Mouse (Mus musculus) monocyte, adult 5-6 weeks (primary cell): ENCODE data around the gene Rhbdf2. TPM values are rescaled to one million over a fixed set of nuclear protein-coding genes. Genes with fewer than 3 reads are reported as not detected.
A peak's percentile ranks its signal among the peaks of the same experiment; 100 is the strongest.

Experiments
- ATAC-seq: fragments of 153-309, 156-312 bp; replicated peaks from 2 replicates; pipeline ENCODE4 v1.8.0; 2017; ENCODE audit warnings: mild to moderate bottlenecking; ENCODE audit not compliant: low TSS enrichment, insufficient number of reproducible peaks, severe bottlenecking, poor library complexity, low FRiP score
- total RNA-seq: library from RNA; stranded (forward); fragments of 200-1000, 200-491, 200-594 nt; gene quantifications from 3 replicates; pipeline ENCODE4 v1.2.3, GENCODE M21; 2017

Rhbdf2 gene
- total RNA-seq, 1 experiment from 2014 or later = 16.7 TPM

- no peak for ATAC-seq
Observed at GRCm38 (mm10) chr11:116602043-116602442, 24.8 kb downstream of the Rhbdf2 start.

DNA sequence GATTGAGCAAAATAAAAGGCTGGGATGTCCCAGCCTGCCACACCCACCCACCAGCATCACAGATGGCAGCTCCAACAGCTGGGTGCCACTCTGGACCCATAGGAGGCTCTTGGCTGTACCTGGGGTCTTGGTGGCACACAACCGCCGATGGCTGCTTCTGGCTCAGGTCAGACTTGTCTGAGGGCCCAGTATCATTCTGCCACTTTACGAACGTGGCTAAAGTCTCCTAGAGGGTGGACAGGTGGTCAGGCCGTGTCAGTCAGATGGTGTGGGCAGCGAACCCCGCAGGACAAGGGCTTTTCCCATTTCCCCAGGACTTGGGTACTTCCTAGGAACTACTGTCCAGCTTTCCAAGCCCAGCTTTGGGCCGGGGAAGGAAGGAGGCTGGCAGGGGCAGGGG is 25.7 kb downstream of the Rhbdf2 start:
- ATAC-seq = no peak

- ATAC-seq = no peak
Observed at GRCm38 (mm10) chr11:116599230-116599629, 27.6 kb downstream of the Rhbdf2 start.

DNA sequence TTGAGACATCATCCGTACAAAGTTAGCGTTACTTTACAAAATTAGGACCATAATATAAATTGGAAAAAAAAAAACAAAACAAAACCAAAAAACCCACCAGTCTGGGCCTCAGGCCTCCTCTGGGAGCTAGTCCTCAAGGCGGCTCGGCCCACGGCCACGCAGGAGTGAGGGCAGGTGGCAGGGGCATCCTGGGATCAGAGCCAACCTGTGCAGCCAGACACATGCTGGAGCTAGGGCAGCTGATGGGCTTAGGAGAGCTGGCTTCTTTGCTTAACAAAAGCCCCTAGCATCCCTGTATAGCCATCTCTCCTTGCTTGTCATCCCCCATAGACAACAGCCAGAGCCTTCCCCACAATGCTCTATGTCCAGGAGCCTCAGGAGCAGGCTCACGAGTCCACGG is 28.6 kb downstream of the Rhbdf2 start:
- ATAC-seq = no peak

- no peak for ATAC-seq
Observed at GRCm38 (mm10) chr11:116596766-116597165, 30.1 kb downstream of the Rhbdf2 start.

DNA sequence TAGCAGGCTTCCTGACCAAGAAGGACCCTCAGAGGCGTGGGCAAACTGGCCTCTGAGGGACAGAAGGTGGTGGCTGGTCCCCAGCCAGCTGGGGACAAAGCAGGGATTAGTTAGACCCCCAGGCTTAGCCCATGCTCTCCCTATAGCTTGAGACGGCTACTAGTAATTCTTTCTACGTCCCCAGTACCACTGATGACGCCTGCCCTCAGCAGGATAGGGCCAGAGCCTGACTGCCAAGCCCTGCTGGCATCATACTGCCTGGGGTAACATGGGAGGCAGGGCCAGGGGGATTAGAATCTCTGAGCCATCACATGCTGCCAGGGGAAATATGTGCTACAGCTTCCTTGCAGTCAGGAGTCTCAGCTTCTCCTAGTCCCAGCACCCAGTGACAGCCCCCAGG is 33.5 kb downstream of the Rhbdf2 start:
- ATAC-seq = no peak

DNA sequence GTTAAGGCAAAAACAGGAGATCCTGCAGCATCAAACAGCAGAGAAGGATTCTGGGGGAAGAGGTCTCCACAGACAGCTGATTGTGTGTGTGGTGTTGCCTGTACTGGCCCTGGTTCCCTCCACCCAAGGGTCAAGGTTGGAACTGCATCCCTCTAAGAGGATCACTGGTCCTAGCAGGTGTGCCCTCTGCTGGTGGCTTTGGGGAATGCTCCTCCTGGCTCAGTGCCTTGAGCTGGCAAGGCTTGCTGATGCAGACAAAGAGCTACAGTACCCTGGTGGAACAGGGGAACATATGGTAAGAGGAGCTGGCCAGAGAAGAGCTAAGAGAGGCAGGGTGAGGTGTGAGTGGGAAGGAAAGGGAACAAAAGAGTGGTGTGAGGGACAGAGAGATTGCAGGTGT is 34.4 kb downstream of the Rhbdf2 start:
- ATAC-seq = peak; percentile 93

DNA sequence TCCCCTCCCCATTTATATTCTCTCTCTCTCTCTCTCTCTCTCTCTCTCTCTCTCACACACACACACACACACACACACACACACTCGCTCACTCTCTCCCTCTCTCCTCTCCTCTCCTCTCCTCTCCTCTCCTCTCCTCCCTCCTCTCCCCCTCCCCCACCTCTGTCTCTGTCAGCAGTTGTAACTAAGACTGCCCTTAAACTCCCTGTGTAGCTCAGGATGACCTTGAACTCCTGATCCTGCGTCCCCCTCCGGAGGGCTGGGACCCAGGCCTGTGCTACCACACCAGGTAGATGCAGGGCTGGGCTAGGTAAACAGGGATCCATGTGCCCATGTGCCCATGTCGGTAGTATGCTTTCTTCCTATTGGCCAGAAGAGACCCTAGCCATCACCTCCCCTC is 35.2 kb downstream of the Rhbdf2 start:
- no peak for ATAC-seq

- no peak for ATAC-seq
Observed at GRCm38 (mm10) chr11:116589574-116589973, 37.2 kb downstream of the Rhbdf2 start.

GRCm38 (mm10) chr11:116589020-116589531 is 37.7 kb downstream of the Rhbdf2 start:
- ATAC-seq = no peak

- ATAC-seq = peak; percentile 84
Observed at GRCm38 (mm10) chr11:116586801-116587631, 39.8 kb downstream of the Rhbdf2 start.

GRCm38 (mm10) chr11:116586310-116586709 is 40.5 kb downstream of the Rhbdf2 start, which contains the start of gene Aanat:
Aanat (plus strand) TSS chr11:116586432.
- no peak for ATAC-seq

- no peak for ATAC-seq
Observed at GRCm38 (mm10) chr11:116585682-116586081, 41.1 kb downstream of the Rhbdf2 start.

DNA sequence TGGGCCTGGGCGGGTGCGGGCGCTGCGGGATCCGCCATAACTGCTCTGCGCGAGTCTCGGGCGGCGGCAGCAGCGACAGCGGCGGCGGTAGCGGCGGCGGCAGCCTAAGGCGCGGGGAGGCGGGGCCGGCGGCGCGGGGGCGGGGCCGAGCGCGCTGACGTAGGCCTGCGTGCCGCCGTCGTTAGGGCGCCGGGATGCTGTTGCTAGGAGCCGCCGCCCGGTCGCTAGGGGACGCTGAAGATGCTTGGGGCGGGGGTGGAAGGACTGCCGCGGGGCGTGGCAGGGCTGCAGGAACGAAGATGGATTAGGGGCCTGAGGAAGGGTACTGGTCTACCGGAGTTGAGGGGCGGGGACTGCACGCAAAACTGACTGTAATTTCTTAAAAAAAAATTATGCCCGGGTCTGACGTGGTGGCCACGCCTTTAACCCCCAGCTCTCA is 45.4 kb downstream of the Rhbdf2 start, which contains the start of gene Ube2o:
Gene Ube2o, minus strand, starts transcription at position 72 of the 439 bp plus-strand sequence.
- ATAC-seq = peak; percentile 92

DNA sequence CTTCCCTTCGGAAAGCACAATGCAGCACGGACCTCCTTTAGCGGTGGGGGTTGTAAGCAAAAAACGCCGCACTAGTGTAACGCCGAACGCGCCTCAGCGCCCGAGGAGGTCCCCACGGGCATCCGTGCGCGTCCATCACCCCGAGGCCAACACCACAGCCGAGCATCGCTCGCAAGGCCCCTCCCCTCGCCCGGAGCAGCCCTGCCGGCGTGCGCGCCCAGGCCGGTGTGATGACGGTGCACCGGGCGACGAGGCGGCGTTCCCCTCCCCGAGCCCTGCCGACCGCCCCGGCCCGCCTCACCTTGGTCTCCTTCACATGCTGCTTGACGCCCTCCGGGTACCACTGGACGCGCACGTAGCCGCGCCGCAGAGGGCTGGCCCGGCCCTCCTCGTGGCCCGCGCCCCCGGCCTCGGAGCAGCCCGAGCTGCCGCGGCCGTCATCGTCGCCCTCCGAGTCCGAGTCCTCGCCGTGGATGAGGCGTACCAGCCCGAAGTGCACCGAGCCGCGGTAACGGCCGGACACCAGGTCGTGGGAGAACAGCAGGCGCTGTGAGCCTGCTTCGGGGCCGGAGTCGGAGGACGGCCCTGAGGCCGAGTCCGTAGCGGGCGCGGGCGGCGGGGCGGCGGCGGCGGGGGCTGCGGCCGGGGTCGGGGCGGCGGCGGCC is 46.0 kb downstream of the Rhbdf2 start:
- ATAC-seq = peak; percentile 28

DNA sequence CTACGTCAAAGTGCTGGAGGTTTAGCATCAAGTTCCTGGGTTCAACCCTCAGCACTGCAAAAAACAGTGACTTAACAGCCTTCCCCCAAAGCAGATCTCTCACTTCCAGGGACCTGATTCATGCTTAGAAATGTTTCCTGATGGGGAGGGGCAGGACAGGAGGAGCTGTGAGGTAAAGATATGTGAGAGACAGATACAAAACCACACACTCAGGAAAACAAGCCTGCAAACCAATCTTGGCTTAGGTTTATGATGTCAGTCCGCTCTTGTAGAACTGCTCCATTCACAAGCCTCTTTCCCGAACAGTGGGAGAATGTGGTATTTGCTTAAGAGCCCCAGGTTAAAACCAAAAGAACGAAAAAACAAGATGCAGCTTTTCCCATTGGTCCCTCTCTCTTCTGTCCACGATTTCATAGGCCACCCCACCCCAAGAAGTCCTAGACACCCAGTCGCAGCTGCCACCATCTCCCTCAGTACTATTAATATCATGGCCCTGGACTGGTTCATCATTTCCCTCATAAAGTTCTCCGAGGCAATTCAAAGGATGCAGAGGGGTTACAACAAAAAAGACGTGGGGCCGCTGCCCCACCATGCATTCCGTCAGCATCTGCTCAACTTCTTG is 46.7 kb downstream of the Rhbdf2 start:
- no peak for ATAC-seq

DNA sequence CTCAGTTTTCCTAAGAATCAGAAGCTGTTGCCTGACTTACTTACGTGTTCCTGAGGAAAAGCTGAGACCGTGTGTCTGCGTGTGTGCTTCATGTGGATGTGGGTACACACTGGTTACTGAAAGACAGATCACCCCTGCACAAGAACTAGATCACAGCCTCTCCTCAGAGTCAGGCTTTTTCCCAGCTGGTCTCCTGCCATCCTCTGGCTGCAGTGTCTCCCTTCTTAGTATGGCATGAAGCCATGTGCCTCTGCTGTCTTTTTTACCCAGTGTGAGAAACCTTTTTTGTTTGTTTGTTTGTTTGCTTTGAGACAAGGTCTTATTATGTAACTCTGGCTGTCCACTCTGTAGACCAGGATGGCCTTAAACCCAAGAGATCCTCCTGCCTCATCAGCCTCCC is 47.5 kb downstream of the Rhbdf2 start:
- ATAC-seq = no peak

DNA sequence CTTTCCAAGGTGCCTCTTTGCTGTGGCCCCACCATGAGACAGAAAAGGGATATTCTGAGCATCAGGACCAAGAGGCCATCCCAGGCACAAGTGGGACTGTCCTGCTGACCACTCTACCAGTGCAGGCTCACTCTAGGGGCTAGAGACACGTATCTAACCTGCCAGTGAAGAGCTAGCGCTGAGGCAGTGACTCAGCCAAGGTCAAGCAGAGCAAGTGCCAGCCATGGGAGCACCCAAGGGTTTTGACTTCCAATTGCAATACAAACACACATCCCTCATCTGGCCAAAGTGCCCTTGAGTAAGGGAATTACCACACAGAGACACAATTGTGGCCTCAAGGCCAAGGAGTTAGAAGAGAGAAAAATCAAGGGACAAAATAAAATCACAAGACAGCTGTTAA is 51.4 kb downstream of the Rhbdf2 start:
- no peak for ATAC-seq

DNA sequence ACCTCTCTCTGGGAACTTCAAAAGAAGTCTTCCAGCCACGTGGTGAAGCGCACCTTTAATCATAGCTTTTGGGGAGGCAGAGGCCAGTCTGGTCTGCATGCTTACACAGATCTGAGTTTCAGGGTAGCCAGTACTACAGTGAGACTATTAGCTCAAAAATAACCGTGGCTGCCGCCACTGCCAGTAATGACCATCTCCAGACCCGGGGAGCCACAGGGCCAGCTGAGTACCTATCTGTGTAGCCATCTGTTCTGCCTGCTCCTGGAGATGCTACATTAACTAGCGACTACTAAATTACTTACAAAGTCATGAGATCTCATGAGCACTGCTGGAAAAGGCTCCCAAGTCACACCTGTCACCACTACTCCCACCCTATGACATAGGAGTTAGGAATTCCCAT is 51.8 kb downstream of the Rhbdf2 start:
- ATAC-seq = no peak
